Mouse (Mus musculus): Measurements from ENCODE around the gene Ifi27. TPM values are rescaled to one million over a fixed set of nuclear protein-coding genes. Genes with fewer than 3 reads are reported as not detected.

The Ifi27 gene
- 10 to 100 TPM; 59.2 to 69.4 TPM for total RNA-seq (2021)

DNA sequence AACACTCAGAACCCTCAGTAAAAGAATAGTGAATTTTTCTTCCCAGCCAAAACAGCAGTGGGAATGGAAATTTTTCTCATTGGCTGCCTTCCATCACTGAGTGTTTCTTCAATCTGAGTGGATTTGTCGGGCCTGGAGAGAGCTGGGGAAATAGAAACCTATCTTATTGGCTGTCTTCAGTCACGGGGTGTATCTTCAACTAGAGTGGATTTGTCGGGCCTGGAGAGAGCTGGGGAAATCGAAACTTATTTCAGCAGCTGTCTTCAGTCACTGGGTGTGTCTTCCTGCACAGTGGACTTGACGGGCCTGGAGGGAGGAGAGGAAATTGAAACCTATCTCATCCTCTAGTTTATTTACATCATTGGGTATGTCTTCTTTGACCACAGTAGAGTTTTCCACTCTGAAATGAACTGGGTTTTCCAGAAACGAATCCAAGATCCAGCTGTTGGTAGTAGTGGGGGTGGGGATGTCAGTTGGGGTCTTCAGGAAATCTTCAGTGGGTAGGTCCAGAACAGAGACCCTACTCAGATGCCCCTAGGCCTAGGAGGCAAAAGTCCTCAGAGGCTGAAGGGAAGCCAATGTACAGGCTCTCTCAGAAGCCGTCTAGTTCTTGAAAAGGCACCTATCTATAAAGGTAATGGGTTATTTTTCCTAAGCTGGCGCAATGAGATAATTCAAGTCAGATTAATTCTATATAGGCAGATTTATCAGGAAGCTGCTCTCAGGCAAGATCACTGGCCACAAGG, at the start of gene Ifi27:
Gene Ifi27, plus strand, starts transcription at position 226 of the 746 bp plus-strand sequence.
- peak; percentile 29 to 47 for DNase-seq (ENCODE audit: low spot score in 2 of 2)
- intact Hi-C loops (cut with DNase I): no loop called here

DNA sequence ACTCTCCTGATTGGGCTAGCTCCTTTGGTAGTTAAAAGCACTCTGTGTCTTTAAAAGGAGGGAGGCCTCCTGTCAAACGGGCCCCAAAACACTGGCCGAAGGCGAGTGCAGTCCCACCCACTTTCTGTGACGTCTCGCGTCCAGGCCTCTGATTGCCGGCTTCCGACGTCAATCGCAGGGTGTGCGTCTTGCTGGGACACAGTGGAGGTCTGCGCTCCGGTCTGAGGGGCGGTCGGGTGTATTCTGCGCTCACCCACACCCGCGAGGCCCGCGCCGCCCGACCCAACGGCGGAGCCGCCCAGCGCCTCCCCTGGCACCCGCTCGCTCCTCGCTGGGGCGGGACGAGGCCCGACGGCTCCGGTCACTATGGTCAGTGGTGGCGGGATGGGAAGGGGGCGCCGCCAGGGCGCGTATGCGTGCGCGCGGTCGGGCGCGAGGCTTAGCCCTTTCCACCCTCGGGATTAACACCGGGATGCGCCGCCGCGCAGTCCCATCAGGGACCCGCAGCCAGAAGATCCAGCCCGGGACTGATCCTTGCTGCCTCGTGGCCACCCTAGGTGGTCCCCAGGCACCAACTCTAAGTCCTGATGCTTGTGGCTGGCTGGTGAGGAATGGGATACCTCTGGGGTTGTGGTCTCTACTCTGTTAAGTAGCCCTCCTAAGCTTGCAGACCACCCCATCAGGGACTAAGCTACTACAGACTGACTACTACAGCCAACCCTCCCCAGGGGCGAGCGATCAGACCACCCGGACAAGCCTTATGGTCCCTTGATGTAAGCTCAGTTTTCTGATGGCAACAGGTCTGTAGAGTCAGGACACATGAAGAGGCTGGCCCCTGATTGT, 45.3 kb upstream of the Ifi27 start, which contains the start of gene Otub2:
Gene Otub2, plus strand, starts transcription at position 178 of the 843 bp plus-strand sequence.
- intact Hi-C loops (cut with DNase I): no loop called here
- peak; percentile 98 for DNase-seq (ENCODE audit: low spot score in 2 of 2)

DNA sequence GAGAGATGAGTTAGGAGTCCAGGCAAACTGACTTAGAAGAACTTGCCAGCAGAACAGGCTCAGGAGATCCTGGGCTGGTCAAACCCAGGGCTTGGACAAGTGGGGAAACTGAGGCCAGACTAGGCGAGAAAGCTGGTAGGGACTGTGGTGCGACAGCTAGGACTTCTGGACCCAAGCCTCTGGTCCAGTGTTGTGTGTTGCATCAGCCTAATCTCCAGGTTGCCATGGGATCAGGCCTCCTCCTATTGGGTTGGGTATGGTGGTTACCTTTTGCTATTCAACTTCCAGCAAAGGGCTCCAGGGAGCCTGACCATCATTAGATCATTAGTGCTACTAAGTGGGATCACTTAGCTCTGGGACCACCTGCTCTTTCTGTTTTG, 44.7 kb upstream of the Ifi27 start:
- DNase-seq (ENCODE audit: low spot score in 2 of 2): no peak
- intact Hi-C loops (cut with DNase I): no loop called here

DNA sequence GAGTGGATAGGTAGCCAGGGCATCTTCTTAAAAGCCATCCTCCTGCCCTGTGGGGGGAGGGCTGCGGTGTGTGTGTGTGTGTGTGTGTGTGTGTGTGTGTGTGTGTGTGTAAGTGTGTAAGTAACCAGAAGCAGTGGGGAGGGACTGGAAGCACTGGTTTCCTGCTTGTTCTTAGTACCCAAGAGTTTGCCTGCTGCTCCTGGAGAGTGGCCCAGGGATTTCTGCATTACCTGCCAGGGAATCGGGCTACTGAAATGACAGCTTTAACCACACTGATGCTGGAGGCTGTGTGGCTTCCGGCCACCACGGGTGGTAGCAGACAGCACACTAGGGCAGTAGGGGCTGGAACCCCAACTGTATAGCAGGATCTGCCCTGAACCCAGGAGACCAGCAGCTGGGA, 44.0 kb upstream of the Ifi27 start:
- no peak for DNase-seq (ENCODE audit: low spot score in 2 of 2)
- intact Hi-C loops (cut with DNase I): no loop called here

DNA sequence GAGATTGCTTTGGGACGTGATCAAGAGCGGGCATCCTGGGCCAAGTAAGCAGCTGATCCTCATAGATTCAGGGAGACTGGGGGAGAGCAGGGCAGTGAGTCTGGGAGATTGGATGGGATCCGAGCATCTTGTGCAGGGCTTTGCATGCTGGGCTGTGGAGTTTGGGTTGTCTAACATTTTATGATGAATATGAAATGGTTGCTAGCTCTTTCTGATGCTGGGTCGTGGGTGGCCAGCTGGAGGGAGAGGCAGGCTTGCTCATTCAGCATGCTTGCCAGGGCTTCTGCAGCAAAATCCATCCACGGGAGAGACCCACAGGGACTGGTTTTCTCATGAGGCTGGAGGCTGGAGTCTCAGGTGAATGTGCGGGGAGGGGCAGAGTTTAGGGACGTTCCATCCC, 42.9 kb upstream of the Ifi27 start:
- peak; percentile 68 to 73 for DNase-seq (ENCODE audit: low spot score in 2 of 2)
- intact Hi-C loops (cut with DNase I): no loop called here

DNA sequence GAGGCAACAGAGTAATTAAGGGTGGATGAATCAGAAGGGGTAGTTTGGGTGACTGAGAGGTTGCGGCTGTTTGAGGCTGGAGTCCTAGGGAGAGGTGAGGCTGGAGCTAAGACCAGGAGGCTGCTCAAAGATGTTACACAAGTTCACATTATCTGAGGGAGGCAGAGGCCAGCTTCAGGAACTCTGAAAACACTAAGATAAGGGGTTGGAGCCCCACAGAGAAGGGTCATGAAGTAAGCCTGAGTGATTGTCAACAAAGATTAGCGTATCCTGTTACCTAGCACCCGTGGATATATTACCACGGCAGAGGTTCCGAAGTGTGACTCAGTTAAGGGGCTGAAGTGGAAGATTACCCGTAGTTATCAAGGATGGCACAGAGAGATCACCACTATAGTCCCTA, 40.5 kb upstream of the Ifi27 start:
- no peak for DNase-seq (ENCODE audit: low spot score in 2 of 2)
- intact Hi-C loops (cut with DNase I): no loop called here

DNA sequence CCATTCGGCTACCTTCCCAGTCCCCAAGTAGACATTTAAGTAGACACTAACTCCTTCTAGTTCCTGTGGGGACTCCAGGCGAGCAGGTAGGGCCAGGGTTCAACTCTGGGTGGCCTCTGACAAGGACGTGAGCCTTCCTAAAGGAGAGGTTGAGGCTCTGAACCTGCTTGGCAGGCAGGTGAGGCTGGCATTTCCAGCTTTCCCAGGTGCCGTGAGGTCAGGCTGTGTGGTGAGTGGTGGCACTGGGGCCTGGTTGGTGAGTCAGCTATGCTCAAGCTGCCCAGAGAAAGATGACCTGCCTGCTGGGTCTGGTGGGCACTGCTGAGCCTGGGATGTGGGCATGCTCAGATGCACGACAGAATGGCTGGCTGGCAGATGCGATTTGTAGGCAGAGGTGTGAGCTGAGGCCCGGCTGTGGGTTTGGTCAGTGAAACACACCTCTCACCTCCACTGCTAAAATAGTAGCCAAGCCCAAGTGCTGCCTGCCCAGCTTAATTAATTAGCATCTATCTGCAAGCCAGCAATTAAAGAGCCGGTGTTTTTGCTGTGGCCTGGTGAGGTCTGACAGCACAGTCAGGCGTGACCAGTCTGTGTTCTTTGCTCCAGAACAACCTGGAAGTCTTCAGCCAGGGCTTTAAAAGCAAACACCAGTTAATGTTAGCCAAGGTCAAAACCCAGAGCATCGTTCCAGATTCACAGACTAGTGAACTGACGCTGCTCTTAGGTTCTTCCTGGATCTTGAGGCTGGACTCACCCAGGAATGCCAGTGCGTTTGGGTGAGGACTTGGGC, 38.3 kb upstream of the Ifi27 start:
- DNase-seq (ENCODE audit: low spot score in 2 of 2): peak in 1 of 2 experiments; percentile 27
- intact Hi-C loops (cut with DNase I): no loop called here

DNA sequence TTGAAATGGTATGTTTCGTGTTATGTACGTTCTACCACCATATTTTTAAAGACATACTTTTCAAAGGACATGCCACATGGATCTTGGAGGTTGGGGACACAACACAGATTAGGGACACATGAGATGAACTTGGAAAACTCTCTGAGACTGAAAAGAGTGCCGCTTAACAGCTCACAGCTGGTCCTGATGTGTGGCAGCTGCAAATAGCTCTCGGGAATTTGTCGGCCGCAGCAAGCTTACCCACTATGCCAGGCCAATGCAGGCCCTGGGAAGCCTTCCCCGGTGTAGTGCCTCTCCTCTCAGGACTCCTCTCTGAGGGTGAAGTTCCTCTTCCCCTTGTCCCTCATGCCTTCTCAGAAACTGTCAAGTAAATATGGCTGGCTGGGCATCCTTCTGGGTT, 37.3 kb upstream of the Ifi27 start:
- intact Hi-C loops (cut with DNase I): no loop called here
- DNase-seq (ENCODE audit: low spot score in 2 of 2): no peak

DNA sequence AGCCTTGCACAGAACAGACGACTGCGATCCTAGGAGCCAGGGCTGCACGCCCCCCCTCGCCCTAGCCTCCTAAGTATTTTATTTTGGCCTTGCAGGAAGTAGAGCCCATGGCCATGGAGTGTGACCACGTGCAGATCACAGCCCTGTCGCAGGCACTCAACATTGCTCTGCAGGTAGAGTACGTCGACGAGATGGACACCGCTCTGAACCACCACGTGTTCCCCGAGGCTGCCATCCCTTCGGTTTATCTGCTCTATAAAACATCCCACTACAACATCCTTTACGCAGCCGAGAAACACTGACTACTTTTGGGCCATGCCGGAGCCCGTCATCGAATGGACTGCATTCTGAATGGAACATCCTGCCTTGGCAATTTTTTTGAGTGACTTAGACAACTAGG, 29.9 kb upstream of the Ifi27 start:
- DNase-seq (ENCODE audit: low spot score in 2 of 2): no peak
- intact Hi-C loops (cut with DNase I): no loop called here

DNA sequence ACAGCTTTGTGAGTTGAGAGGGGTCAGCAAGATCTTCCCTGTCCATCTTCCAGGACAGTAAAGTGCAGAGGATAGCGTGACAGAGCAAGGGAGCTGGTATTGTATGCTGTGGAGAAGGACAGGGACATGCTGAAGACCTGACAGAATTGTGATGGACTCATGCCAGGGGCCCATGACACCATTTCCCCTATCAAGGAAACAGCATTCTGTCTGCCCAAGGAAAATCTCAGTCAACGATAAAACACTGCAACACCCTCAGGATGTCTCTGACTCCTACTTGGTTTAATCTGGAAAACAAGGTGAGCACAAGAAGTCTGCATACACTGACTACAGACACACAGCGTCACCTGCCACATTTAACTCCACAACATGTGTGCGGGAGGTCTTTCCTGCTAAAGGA, 26.3 kb upstream of the Ifi27 start, which contains the start of gene 9330161L09Rik:
Gene 9330161L09Rik, minus strand, starts transcription at position 101 of the 400 bp plus-strand sequence.
- no peak for DNase-seq (ENCODE audit: low spot score in 2 of 2)
- intact Hi-C loops (cut with DNase I): no loop called here

DNA sequence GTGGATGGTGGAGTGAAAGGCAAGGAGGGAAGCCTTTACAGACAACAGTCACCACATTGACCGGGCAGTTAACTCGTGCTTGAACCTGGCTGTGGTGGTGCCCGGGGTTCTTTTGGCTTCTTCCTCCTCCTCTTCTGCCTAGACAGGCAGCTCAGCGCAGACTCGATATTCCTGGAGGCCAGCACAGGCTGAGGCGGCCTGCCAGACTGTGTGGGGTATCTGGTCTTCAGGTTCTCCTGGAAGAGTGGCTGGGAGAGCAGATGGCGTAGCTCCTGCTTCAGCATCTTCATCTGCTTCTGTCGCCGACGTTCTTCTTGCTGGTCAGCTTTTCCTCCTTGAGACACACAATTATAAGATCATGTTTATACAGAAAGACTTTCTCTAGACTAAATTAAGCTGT, 25.9 kb upstream of the Ifi27 start:
- intact Hi-C loops (cut with DNase I): no loop called here
- peak; percentile 67 to 78 for DNase-seq (ENCODE audit: low spot score in 2 of 2)

DNA sequence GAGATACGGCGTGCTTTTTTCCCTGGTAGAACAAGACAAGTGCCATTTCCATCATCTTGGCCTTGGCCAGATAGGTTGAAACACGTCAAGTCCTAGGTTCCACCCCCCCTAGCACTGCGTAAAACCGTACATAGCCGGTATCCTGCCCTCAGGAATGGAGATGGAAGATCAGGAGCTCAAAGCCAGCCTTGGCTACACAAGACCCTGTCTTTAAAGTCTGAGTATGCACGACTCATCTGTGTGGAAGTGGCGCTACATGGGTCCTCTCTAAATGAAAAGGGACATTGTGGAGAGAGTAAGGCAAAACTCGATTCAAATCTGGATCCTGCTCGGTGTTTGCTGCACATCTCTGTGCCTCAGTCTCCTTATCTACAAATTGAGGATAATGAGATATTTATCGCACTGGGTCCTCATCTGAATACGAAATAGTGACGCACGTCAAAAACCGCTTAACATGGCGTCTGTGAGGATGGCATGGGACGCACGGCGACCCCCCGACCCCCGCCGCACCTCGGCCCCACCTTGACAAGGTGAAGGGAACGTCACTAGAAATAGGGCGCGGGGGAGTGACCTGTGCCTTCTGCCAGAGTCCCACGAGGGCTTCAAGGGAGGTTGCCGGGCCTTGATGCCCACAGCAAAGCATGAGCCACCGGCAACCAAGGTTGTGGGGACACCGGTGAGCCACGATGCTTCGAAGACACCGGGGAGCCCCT, 8.8 kb upstream of the Ifi27 start:
- intact Hi-C loops (cut with DNase I): loop anchor here (5.0 kb wide), 1 partner anchor 217 kb away; no protein-coding TSS in a partner anchor

DNA sequence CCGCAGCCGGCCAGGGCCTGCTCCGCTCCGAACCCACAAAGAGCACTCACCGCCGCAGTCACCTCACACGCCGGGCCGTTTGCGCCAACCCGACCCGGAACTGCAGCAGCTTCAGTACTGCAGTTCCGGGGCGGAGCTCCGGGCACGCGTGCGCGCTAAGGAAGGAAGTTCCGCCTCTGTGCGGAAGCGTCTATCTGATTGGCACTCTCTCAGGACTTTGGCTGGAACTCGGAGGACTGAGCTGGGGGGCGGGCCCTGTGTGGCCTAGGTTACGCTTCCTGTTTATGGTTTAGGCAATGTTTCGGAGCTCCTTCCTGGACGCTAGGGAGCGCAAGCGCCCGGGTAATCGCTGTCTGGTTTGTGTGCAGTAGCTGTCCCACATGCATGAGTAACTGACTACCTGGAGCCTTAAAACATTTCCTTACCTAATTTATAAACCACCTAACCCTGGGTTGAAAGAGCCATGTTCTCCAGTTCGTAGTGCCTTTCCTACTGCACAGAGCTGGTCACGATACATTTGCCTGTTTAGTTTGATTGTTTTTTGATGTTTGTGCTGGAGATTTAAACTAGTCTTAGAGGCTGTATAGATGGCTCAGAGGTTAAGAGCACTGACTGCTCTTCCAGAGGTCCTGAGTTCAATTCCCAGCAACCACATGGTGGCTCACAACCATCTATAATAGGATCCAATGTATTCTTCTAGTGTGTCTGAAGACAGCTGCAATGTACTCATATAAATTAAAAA, 8.1 kb upstream of the Ifi27 start, which contains the start of gene Ddx24:
Gene Ddx24, minus strand, starts transcription at position 102 of the 742 bp plus-strand sequence.
- DNase-seq (ENCODE audit: low spot score in 2 of 2): peak; percentile 97
- intact Hi-C loops (cut with DNase I): loop anchor here (1.0 to 5.0 kb wide), 2 partner anchors 66 to 216 kb away; no protein-coding TSS in a partner anchor

More for the DNA sequence above, 8.8 kb upstream of the Ifi27 start:
- DNase-seq (ENCODE audit: low spot score in 2 of 2): peak in 1 of 2 experiments; percentile 41

DNA sequence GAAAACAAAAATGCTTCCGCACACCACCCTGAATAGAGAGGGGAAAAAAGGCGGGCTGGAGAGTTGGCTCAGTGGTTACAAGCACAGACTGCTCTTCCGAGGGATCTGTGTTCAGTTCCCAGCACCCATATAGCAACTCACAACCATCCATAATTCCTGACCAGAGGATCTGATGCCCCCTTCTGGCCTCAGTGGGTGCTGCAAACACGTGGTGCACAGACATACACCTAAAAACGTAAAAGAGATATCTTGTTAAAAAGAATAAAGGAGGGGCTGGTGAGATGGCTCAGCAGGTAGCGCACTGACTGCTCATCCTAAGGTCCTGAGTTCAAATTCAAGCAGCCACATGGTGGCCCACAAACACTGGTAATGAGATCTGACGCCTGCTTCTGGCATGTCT, 7.3 kb upstream of the Ifi27 start:
- intact Hi-C loops (cut with DNase I): loop anchor here (1.0 to 5.0 kb wide), 2 partner anchors 66 to 216 kb away; no protein-coding TSS in a partner anchor
- DNase-seq (ENCODE audit: low spot score in 2 of 2): no peak

DNA sequence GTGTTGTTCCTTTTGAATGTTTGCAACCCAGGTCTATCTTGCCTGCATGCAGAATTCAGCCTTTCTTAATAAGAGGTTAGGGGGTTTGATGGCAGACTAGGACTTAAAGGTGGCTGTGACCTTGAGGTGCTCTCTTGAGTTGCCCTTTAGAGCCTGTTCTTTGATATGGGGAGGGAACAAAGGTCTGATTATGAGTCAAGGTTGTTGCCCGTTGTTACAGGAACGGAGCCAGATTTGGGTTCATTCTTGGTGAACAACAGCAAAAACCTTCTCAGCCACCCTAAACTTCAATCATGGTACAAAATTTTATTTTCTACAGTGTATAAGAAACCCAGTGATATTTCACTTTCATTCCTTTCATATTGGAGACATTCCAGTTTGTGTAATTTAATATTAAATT, 581 bp upstream of the Ifi27 start:
- no peak for DNase-seq (ENCODE audit: low spot score in 2 of 2)
- intact Hi-C loops (cut with DNase I): no loop called here

DNA sequence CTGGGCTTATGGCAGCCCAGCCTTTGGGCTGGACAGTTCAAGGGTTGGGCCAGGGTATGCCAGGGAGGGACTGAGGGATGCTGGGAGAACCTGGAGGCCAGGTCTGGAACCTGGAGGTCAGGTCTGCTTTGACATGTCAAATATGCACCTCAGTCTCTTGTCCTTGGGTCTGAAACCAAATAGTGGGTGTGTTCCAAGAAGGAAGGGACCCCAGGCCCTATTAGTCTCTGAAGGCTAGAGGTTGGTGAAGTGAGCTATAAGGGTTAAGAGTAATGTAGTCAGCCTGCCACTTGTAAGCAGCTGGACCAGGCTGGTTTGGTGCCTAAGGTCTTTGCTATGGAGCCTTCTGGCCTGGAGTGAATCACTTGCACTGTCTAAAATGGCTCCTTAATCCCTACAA, 850 bp downstream of the Ifi27 start:
- DNase-seq (ENCODE audit: low spot score in 2 of 2): no peak
- intact Hi-C loops (cut with DNase I): no loop called here

DNA sequence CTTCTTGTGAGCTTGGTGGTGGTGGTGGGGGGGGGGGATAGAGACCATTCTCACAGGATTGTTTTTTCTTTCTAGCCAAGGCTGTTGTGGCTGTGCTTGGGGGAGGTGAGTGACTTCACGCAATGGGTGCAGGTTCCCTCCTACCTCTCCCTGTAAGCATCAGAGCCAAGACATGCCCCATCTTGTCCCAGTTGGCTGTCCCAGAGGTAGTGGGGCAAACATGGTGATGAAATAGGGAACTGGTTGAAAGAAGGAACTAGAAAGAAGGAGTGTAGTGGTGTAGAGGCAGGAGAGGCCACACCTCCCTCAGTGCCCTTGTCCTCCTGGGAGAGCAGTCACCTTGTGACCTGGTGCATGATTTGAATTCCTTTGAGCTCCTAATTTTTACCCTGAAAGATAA, 3.6 kb downstream of the Ifi27 start:
- intact Hi-C loops (cut with DNase I): no loop called here
- DNase-seq (ENCODE audit: low spot score in 2 of 2): no peak

DNA sequence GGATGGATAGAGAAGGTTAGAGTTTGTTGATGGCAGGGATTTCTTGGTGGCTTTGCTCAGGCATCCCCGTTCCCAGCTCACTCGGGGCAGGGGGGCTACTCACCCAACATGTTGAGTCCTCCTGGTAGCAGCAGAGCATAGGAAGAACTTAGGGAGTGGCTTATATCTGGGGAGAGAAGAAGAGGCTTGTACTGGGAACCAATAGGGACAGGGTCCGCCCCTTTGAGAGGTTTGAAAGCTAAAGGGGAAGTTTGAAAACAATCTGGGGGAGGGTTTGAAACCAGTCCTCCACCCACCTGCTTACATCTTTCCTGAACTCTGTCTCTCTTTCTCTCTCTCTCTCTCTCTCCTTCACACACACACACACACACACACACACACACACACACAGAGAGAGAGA, 9.5 kb downstream of the Ifi27 start, which contains the start of gene Ifi27l2a:
Gene Ifi27l2a, minus strand, starts transcription at position 157 of the 400 bp plus-strand sequence.
- intact Hi-C loops (cut with DNase I): no loop called here
- no peak for DNase-seq (ENCODE audit: low spot score in 2 of 2)

Data from left cerebral cortex, postnatal 36 days (tissue).